ENCODE assay signal across 19 mouse cellular contexts in the genomic region with DNA sequence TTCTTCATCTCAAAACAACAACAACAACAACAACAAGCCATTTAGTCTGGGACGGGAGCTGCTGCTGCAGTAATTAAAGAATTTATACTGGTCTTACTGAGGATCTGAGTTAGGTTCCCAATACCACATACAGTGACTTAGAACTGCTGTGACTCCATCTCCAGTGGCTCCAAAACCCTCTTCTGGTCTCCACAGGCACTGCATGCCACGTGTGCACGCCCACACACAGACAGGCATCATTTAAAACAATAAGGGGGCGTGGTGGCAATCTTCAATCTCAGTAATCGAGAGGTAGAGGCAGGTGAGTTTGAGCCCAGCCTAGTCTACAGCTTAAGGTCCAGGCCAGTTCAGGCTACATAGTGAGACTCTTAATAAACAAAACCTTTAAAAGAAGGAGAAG. TPM values are rescaled to one million over a fixed set of nuclear protein-coding genes. Genes with fewer than 3 reads are reported as not detected.
A peak's percentile ranks its signal among the peaks of the same experiment; 100 is the strongest.
DNase-seq lines count a peak whose midpoint lies in the region; ATAC-seq and TF ChIP-seq lines count a peak whose summit lies in the region.
"Had no signal": no experiment of that assay in that cellular context is flagged by ENCODE, and none has a peak within 500 bp of the region (broad histone marks: within the 10 kb centered on the region; RNA-seq: fewer than 3 reads in every experiment).

No protein-coding gene starts in this region.

- no peaks in the 10 kb centered on the region for H3K9me3 ChIP-seq in forebrain, embryonic 14.5 days (replicated peaks; ENCODE audit: control insufficient read depth, low read length)
- H3K9me3 ChIP-seq: embryonic facial prominence, embryonic 10.5 days; heart, embryonic 10.5 days; liver, embryonic 12.5 days had no signal

- H3K4me2 ChIP-seq in forebrain, embryonic 14.5 days (ENCODE audit: low read length): no peak overlapping the region
- H3K4me2 ChIP-seq: liver, embryonic 12.5 days had no signal

- H3K27me3 ChIP-seq in forebrain, embryonic 14.5 days (replicated peaks; ENCODE audit: control insufficient read depth, insufficient read depth, low read length): no peaks in the 10 kb centered on the region
- H3K27me3 ChIP-seq: liver, embryonic 12.5 days had no signal

- ATAC-seq in megakaryocyte-erythroid progenitor cell, adult 5-6 weeks (replicated peaks; ENCODE audit: low FRiP score, low TSS enrichment, poor library complexity, severe bottlenecking): peak; percentile 54; the same call in 1 of the 2 replicates
- ATAC-seq in forebrain, embryonic 14.5 days: no peak
- ATAC-seq: liver, embryonic 12.5 days had no signal

- peak; percentile 48 for TF ChIP-seq CTCF in layer of hippocampus, adult 2 months (conservative IDR thresholded peaks at IDR 0.05)

- DNase-seq in layer of hippocampus, adult 2 months (ENCODE audit: low spot score in 2 of 2): no peak
- DNase-seq in layer of hippocampus, adult 11-12 months (ENCODE audit: low spot score): no peak
- DNase-seq in 416B (ENCODE audit: low read depth) (peak; percentile 35), ES-CJ7 (ENCODE audit: low read depth, low spot score) (peak; percentile 73)
- no peak for DNase-seq in frontal cortex, postnatal 25 days (ENCODE audit: low spot score in 2 of 2)
- DNase-seq in forebrain, embryonic 14.5 days (ENCODE audit: low spot score): no peak
- DNase-seq: cerebellum, adult 11 months; cerebellum, postnatal 25 days; gastrocnemius, postnatal 36 days; kidney, postnatal 25 days; midbrain, embryonic 14.5 days had no signal

- no peak overlapping the region for H3K4me3 ChIP-seq in layer of hippocampus, adult 2 months
- no peak overlapping the region for H3K4me3 ChIP-seq in forebrain, embryonic 14.5 days (ENCODE audit: low read depth, low read length)
- H3K4me3 ChIP-seq: embryonic facial prominence, embryonic 10.5 days; erythroblast, embryonic 14.5 days; heart, embryonic 10.5 days; liver, embryonic 12.5 days had no signal

- no peak overlapping the region for H3K9ac ChIP-seq in forebrain, embryonic 14.5 days (ENCODE audit: low read length)
- H3K9ac ChIP-seq: liver, embryonic 12.5 days had no signal

- peaks cover 9% of the 10 kb centered on the region for H3K36me3 ChIP-seq in forebrain, embryonic 14.5 days (ENCODE audit: control insufficient read depth, insufficient read depth, low read length)

- H3K27ac ChIP-seq in layer of hippocampus, adult 2 months: no peak overlapping the region
- H3K27ac ChIP-seq in forebrain, embryonic 14.5 days (ENCODE audit: low read depth, low read length): no peak overlapping the region
- H3K27ac ChIP-seq: embryonic facial prominence, embryonic 10.5 days; heart, embryonic 10.5 days; liver, embryonic 12.5 days had no signal

- no peaks in the 10 kb centered on the region for H3K4me1 ChIP-seq in forebrain, embryonic 14.5 days (ENCODE audit: control insufficient read depth, insufficient read depth, low read length)

- WGBS in forebrain, embryonic 14.5 days: 69% methylated on average over 5 of the region's 5 CpGs

RNA-seq across cellular contexts. Expression of a gene that starts 43.5 kb away (rescaled TPM):
- total RNA-seq in layer of hippocampus, adult 2 months (2021): 100 to 1,000 TPM; 210 to 212 TPM
- 45.7 and 54.4 TPM in 2 replicates for total RNA-seq in megakaryocyte-erythroid progenitor cell, adult 5-6 weeks (2014; fragmentation: Nextera tagmentation)
- 27.7 and 28.6 TPM in 2 replicates for total RNA-seq in megakaryocyte-erythroid progenitor cell, adult 5-6 weeks (2017)
- polyA plus RNA-seq in forebrain, embryonic 14.5 days (2014; fragmentation: Nextera tagmentation; extraction: Ambion mirVana): 11.2 and 13.1 TPM in 2 replicates

RNA-seq across cellular contexts. Expression of a gene that starts 48.5 kb away (rescaled TPM):
- total RNA-seq in layer of hippocampus, adult 2 months (2021): not detected
- total RNA-seq in megakaryocyte-erythroid progenitor cell, adult 5-6 weeks (2014; fragmentation: Nextera tagmentation): not detected in 2 replicates
- not detected in 2 replicates for total RNA-seq in megakaryocyte-erythroid progenitor cell, adult 5-6 weeks (2017)
- not detected in 2 replicates for polyA plus RNA-seq in forebrain, embryonic 14.5 days (2014; fragmentation: Nextera tagmentation; extraction: Ambion mirVana)
- total RNA-seq: adrenal gland, adult 18-20 months; layer of hippocampus, postnatal 25 days; left cerebral cortex, postnatal 36 days had no signal
- polyA plus RNA-seq: erythroblast, embryonic 14.5 days had no signal

Comparison
In these comparisons a context has a peak if more than half of its experiments do, and no peak if none do; other contexts are left out.
1. DNase-seq: peak in 416B (single experiment) and ES-CJ7 (single experiment); none in layer of hippocampus, adult 2 months (0 of 2), layer of hippocampus, adult 11-12 months (single experiment), frontal cortex, postnatal 25 days (0 of 2) and forebrain, embryonic 14.5 days (single experiment).